Mouse (Mus musculus) yolk sac, embryonic 10.5 days (tissue): ENCODE data around the gene Snrpa.
A peak's percentile ranks its signal among the peaks of the same experiment; 100 is the strongest.

ENCODE experiments used
- DNase-seq: peaks from one replicate; pipeline ENCODE4 v3.0.0-alpha.2; 2017; ENCODE audit warnings: low spot score

Snrpa gene

GRCm38 (mm10) chr7:27198355-27198754 is 2.3 kb upstream of the Snrpa start:
- no peak for DNase-seq

- no peak for DNase-seq
Measured at GRCm38 (mm10) chr7:27197634-27198033, 1.6 kb upstream of the Snrpa start.

- DNase-seq = no peak
Measured at GRCm38 (mm10) chr7:27197136-27197535, 1.1 kb upstream of the Snrpa start.

GRCm38 (mm10) chr7:27193731-27194130 is 2.3 kb downstream of the Snrpa start:
- no peak for DNase-seq

- no peak for DNase-seq
Measured at GRCm38 (mm10) chr7:27192434-27192833, 3.6 kb downstream of the Snrpa start.

- no peak for DNase-seq
Measured at GRCm38 (mm10) chr7:27189271-27189931, 6.7 kb downstream of the Snrpa start.

GRCm38 (mm10) chr7:27185986-27186385 is 10.1 kb downstream of the Snrpa start:
- DNase-seq = no peak

- peak; percentile 37 for DNase-seq
Measured at GRCm38 (mm10) chr7:27184964-27185363, 11.1 kb downstream of the Snrpa start.

GRCm38 (mm10) chr7:27182498-27182897 is 13.6 kb downstream of the Snrpa start:
- no peak for DNase-seq

- DNase-seq = no peak
Measured at GRCm38 (mm10) chr7:27180837-27181695, 15.0 kb downstream of the Snrpa start, which contains the start of the genes Gm21983 and Mia. TSS of gene Gm21983 (minus strand) at chr7:27181086. TSS of gene Mia (minus strand) at chr7:27181157.

GRCm38 (mm10) chr7:27180036-27180435 is 16.0 kb downstream of the Snrpa start:
- no peak for DNase-seq

GRCm38 (mm10) chr7:27179217-27179918 is 16.7 kb downstream of the Snrpa start:
- no peak for DNase-seq

- DNase-seq = peak; percentile 100
Measured at GRCm38 (mm10) chr7:27178324-27179216, 17.5 kb downstream of the Snrpa start, which contains the start of gene Rab4b. TSS of gene Rab4b (minus strand) at chr7:27178896.

- no peak for DNase-seq
Measured at GRCm38 (mm10) chr7:27177942-27178323, 18.1 kb downstream of the Snrpa start.

GRCm38 (mm10) chr7:27174896-27175295 is 21.2 kb downstream of the Snrpa start:
- no peak for DNase-seq

- DNase-seq = no peak
Measured at GRCm38 (mm10) chr7:27174496-27174895, 21.6 kb downstream of the Snrpa start.

GRCm38 (mm10) chr7:27170981-27171380 is 25.1 kb downstream of the Snrpa start:
- DNase-seq = no peak

- DNase-seq = peak; percentile 68
Measured at GRCm38 (mm10) chr7:27168371-27168770, 27.7 kb downstream of the Snrpa start.

- no peak for DNase-seq
Measured at GRCm38 (mm10) chr7:27167475-27168094, 28.5 kb downstream of the Snrpa start.

- peak; percentile 96 for DNase-seq
Measured at GRCm38 (mm10) chr7:27166614-27167474, 29.2 kb downstream of the Snrpa start, which contains the start of gene Egln2. TSS of gene Egln2 (minus strand) at chr7:27166802.
